Mouse (Mus musculus): ENCODE results near the gene Arl6ip1.
"Not testable (repeated sequence)": the region's sequence is repeated elsewhere in the genome, so short reads cannot be mapped to it uniquely, and the experiment has no call there.

Arl6ip1 gene

GRCm38 (mm10) chr7:118129430-118130041 is at the start of gene Arl6ip1:
Arl6ip1 (minus strand) TSS chr7:118129662.
- DNase-seq (ENCODE audit: extremely low read depth, insufficient read length, low spot score), result no peak

- DNase-seq (ENCODE audit: extremely low read depth, insufficient read length, low spot score), result no peak
These were observed 46.4 kb upstream of the Arl6ip1 start for GRCm38 (mm10) chr7:118175821-118176355.

- DNase-seq (ENCODE audit: extremely low read depth, insufficient read length, low spot score), result not testable (repeated sequence)
These were observed 40.7 kb upstream of the Arl6ip1 start for GRCm38 (mm10) chr7:118170125-118170524.

GRCm38 (mm10) chr7:118163006-118163405 is 33.5 kb upstream of the Arl6ip1 start:
- no peak for DNase-seq (ENCODE audit: extremely low read depth, insufficient read length, low spot score)

- DNase-seq (ENCODE audit: extremely low read depth, insufficient read length, low spot score), result no peak
These were observed 30.7 kb upstream of the Arl6ip1 start for GRCm38 (mm10) chr7:118160121-118160520.

- no peak for DNase-seq (ENCODE audit: extremely low read depth, insufficient read length, low spot score)
These were observed 27.0 kb upstream of the Arl6ip1 start for GRCm38 (mm10) chr7:118156461-118156860.

GRCm38 (mm10) chr7:118154150-118154549 is 24.7 kb upstream of the Arl6ip1 start:
- no peak for DNase-seq (ENCODE audit: extremely low read depth, insufficient read length, low spot score)

GRCm38 (mm10) chr7:118143602-118144001 is 14.1 kb upstream of the Arl6ip1 start:
- no peak for DNase-seq (ENCODE audit: extremely low read depth, insufficient read length, low spot score)

GRCm38 (mm10) chr7:118143123-118143522 is 13.7 kb upstream of the Arl6ip1 start:
- no peak for DNase-seq (ENCODE audit: extremely low read depth, insufficient read length, low spot score)

- no peak for DNase-seq (ENCODE audit: extremely low read depth, insufficient read length, low spot score)
These were observed 11.8 kb upstream of the Arl6ip1 start for GRCm38 (mm10) chr7:118141271-118141670.

GRCm38 (mm10) chr7:118135128-118135527 is 5.7 kb upstream of the Arl6ip1 start:
- DNase-seq (ENCODE audit: extremely low read depth, insufficient read length, low spot score), result no peak

- DNase-seq (ENCODE audit: extremely low read depth, insufficient read length, low spot score), result no peak
These were observed 485 bp downstream of the Arl6ip1 start for GRCm38 (mm10) chr7:118128925-118129429.

GRCm38 (mm10) chr7:118126219-118126875 is 3.1 kb downstream of the Arl6ip1 start:
- DNase-seq (ENCODE audit: extremely low read depth, insufficient read length, low spot score), result no peak

GRCm38 (mm10) chr7:118125736-118126135 is 3.7 kb downstream of the Arl6ip1 start:
- no peak for DNase-seq (ENCODE audit: extremely low read depth, insufficient read length, low spot score)

- no peak for DNase-seq (ENCODE audit: extremely low read depth, insufficient read length, low spot score)
These were observed 5.7 kb downstream of the Arl6ip1 start for GRCm38 (mm10) chr7:118123512-118124411.

GRCm38 (mm10) chr7:118122235-118122634 is 7.2 kb downstream of the Arl6ip1 start:
- no peak for DNase-seq (ENCODE audit: extremely low read depth, insufficient read length, low spot score)

GRCm38 (mm10) chr7:118120654-118121053 is 8.8 kb downstream of the Arl6ip1 start:
- no peak for DNase-seq (ENCODE audit: extremely low read depth, insufficient read length, low spot score)

GRCm38 (mm10) chr7:118119946-118120345 is 9.5 kb downstream of the Arl6ip1 start:
- no peak for DNase-seq (ENCODE audit: extremely low read depth, insufficient read length, low spot score)

- DNase-seq (ENCODE audit: extremely low read depth, insufficient read length, low spot score), result no peak
These were observed 10.3 kb downstream of the Arl6ip1 start for GRCm38 (mm10) chr7:118119142-118119541.

GRCm38 (mm10) chr7:118118426-118118825 is 11.0 kb downstream of the Arl6ip1 start:
- DNase-seq (ENCODE audit: extremely low read depth, insufficient read length, low spot score), result no peak
